Mouse (Mus musculus): ENCODE measurements at regions not wholly inside any gene's neighbourhood (a gene's known extent, or its start where the extent isn't known, plus 50 kb on each side); places are given as distances from the start of the nearest gene placed in this dataset.

DNA sequence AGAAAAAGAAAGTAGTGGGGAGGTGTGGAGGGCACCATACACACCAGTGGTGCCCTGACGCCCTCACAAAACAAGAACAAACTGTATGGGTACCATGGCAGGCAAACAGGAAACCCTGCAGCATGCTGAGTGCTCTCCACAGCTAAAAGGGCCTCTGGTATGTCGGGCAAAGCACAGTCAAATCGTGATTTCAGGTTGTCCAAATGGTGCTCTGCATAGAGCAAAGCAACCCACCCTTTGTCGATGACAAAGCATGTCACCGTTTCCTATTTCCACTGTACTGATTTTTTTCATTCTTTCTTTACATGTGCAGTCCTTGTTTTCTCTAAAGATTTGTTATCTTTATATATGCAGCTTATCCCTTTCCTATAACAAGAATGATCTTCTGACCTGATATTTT lies 156.0 kb upstream of the Cited2 start:
- Histone ChIP-seq H3K4me3 (replicated peaks; ENCODE audit: low read length) (no peak overlapping the region), H3K27me3 (ENCODE audit: control insufficient read depth, insufficient read depth, low read length) (no peaks in the 10 kb centered on the region), H3K4me2 (replicated peaks; ENCODE audit: low read depth, low read length, severe bottlenecking) (no peak overlapping the region), H3K9ac (ENCODE audit: low read depth, low read length, severe bottlenecking) (no peak overlapping the region), H3K9me3 (ENCODE audit: control insufficient read depth, low read length) (no peaks in the 10 kb centered on the region), H3K36me3 (ENCODE audit: control insufficient read depth, insufficient read depth, low read length) (no peaks in the 10 kb centered on the region), H3K4me1 (ENCODE audit: control insufficient read depth, insufficient read depth, low read length) (peaks cover 7% of the 10 kb centered on the region; the same call in 1 of the 2 replicates), H3K27ac (replicated peaks; ENCODE audit: low read depth, low read length) (no peak overlapping the region)
- no peak for TF ChIP-seq POLR2A (IDR thresholded peaks at IDR 0.05; ENCODE audit: borderline replicate concordance, extremely low read depth, insufficient read depth, insufficient read length)
- ATAC-seq (ENCODE audit: low FRiP score, low read depth) (no peak), DNase-seq (ENCODE audit: low spot score) (no peak)
- 87% methylated on average over 5 of the region's 5 CpGs for WGBS

- Histone ChIP-seq H3K27ac (replicated peaks; ENCODE audit: low read depth, low read length) (no peak overlapping the region), H3K27me3 (ENCODE audit: control insufficient read depth, insufficient read depth, low read length) (no peaks in the 10 kb centered on the region), H3K4me1 (ENCODE audit: control insufficient read depth, insufficient read depth, low read length) (peaks cover 3% of the 10 kb centered on the region; the same call in 1 of the 2 replicates), H3K9ac (ENCODE audit: low read depth, low read length, severe bottlenecking) (no peak overlapping the region), H3K36me3 (ENCODE audit: control insufficient read depth, insufficient read depth, low read length) (no peaks in the 10 kb centered on the region), H3K4me3 (replicated peaks; ENCODE audit: low read length) (no peak overlapping the region), H3K9me3 (ENCODE audit: control insufficient read depth, low read length) (no peaks in the 10 kb centered on the region), H3K4me2 (replicated peaks; ENCODE audit: low read depth, low read length, severe bottlenecking) (no peak overlapping the region)
- TF ChIP-seq POLR2A (IDR thresholded peaks at IDR 0.05; ENCODE audit: borderline replicate concordance, extremely low read depth, insufficient read depth, insufficient read length), result no peak
- DNase-seq (ENCODE audit: low spot score), result no peak
- WGBS, result 88% methylated on average over 3 of the region's 3 CpGs
- no peak for ATAC-seq (ENCODE audit: low FRiP score, low read depth)
Measured at GRCm38 (mm10) chr10:17567631-17568030, 155.4 kb upstream of the Cited2 start.

DNA sequence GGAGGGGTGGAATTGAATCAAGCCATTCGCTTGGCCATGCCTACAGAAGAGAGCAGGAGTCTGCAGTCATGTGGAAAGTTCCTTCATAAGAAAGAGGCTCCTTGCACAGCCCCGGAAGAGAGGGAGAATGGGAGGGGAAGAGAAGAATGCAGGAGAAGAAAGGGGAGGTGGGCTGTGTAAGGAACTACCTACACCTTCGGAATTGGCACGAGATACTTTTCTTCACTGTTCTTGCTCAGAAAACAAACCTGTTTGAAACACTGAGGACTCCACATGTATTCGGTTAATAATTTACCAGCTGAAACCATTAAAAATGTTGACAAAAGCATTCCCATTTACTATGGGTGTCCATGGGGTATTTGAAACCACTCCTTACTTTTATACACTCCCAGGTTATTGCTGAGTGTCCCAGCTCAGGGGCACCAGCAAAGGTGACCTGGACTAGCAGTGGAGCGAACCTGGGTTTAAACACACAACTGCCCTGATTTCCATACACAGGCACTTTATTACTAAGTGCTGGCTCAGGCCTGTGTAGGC lies 153.4 kb upstream of the Cited2 start:
- H3K36me3 ChIP-seq (ENCODE audit: control insufficient read depth, insufficient read depth, low read length), result no peaks in the 10 kb centered on the region
- H3K9ac ChIP-seq (ENCODE audit: low read depth, low read length, severe bottlenecking), result no peak overlapping the region
- H3K4me3 ChIP-seq (replicated peaks; ENCODE audit: low read length), result no peak overlapping the region
- H3K4me1 ChIP-seq (ENCODE audit: control insufficient read depth, insufficient read depth, low read length), result no peaks in the 10 kb centered on the region
- no peak overlapping the region for H3K4me2 ChIP-seq (replicated peaks; ENCODE audit: low read depth, low read length, severe bottlenecking)
- WGBS, result 85% methylated on average over 6 of the region's 6 CpGs
- ATAC-seq (ENCODE audit: low FRiP score, low read depth), result no peak
- H3K27ac ChIP-seq (replicated peaks; ENCODE audit: low read depth, low read length), result no peak overlapping the region
- DNase-seq (ENCODE audit: low spot score), result no peak
- TF ChIP-seq POLR2A (IDR thresholded peaks at IDR 0.05; ENCODE audit: borderline replicate concordance, extremely low read depth, insufficient read depth, insufficient read length), result no peak
- no peaks in the 10 kb centered on the region for H3K9me3 ChIP-seq (ENCODE audit: control insufficient read depth, low read length)
- no peaks in the 10 kb centered on the region for H3K27me3 ChIP-seq (ENCODE audit: control insufficient read depth, insufficient read depth, low read length)

DNA sequence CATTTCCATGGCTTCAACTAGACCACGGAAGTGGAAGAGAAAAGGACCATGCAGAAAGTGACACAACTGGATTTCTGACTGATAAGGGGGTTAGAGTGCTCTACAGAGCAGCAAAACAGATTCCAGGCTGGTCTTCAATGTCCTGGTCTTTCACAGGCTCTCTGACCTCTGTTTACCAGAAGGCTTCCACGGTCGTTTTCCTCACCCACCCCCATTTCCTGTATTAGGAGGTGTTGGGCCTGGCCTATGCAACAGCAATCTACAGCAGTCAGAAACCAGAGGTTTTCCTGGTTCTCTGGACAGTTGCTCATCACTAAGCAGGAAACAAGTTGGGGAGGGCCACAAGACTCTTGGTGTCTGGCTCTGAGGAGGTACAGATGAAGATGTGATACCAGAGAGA lies 148.1 kb upstream of the Cited2 start:
- Histone ChIP-seq H3K4me1 (ENCODE audit: control insufficient read depth, insufficient read depth, low read length) (no peaks in the 10 kb centered on the region), H3K36me3 (ENCODE audit: control insufficient read depth, insufficient read depth, low read length) (no peaks in the 10 kb centered on the region), H3K9ac (ENCODE audit: low read depth, low read length, severe bottlenecking) (no peak overlapping the region), H3K27me3 (ENCODE audit: control insufficient read depth, insufficient read depth, low read length) (no peaks in the 10 kb centered on the region), H3K4me3 (replicated peaks; ENCODE audit: low read length) (no peak overlapping the region), H3K27ac (replicated peaks; ENCODE audit: low read depth, low read length) (no peak overlapping the region), H3K4me2 (replicated peaks; ENCODE audit: low read depth, low read length, severe bottlenecking) (no peak overlapping the region), H3K9me3 (ENCODE audit: control insufficient read depth, low read length) (no peaks in the 10 kb centered on the region)
- ATAC-seq (ENCODE audit: low FRiP score, low read depth), result no peak
- 38% methylated on average over 3 of the region's 3 CpGs for WGBS
- DNase-seq (ENCODE audit: low spot score), result no peak
- TF ChIP-seq POLR2A (IDR thresholded peaks at IDR 0.05; ENCODE audit: borderline replicate concordance, extremely low read depth, insufficient read depth, insufficient read length), result no peak

- no peak overlapping the region for H3K4me2 ChIP-seq (replicated peaks; ENCODE audit: low read depth, low read length, severe bottlenecking)
- 71% methylated on average over 10 of the region's 10 CpGs for WGBS
- H3K9ac ChIP-seq (ENCODE audit: low read depth, low read length, severe bottlenecking), result no peak overlapping the region
- H3K27me3 ChIP-seq (ENCODE audit: control insufficient read depth, insufficient read depth, low read length), result no peaks in the 10 kb centered on the region
- TF ChIP-seq POLR2A (IDR thresholded peaks at IDR 0.05; ENCODE audit: borderline replicate concordance, extremely low read depth, insufficient read depth, insufficient read length), result no peak
- no peaks in the 10 kb centered on the region for H3K4me1 ChIP-seq (ENCODE audit: control insufficient read depth, insufficient read depth, low read length)
- no peaks in the 10 kb centered on the region for H3K36me3 ChIP-seq (ENCODE audit: control insufficient read depth, insufficient read depth, low read length)
- no peak overlapping the region for H3K4me3 ChIP-seq (replicated peaks; ENCODE audit: low read length)
- ATAC-seq (ENCODE audit: low FRiP score, low read depth) (no peak), DNase-seq (ENCODE audit: low spot score) (no peak)
- no peak overlapping the region for H3K27ac ChIP-seq (replicated peaks; ENCODE audit: low read depth, low read length)
- H3K9me3 ChIP-seq (ENCODE audit: control insufficient read depth, low read length), result no peaks in the 10 kb centered on the region
Measured at GRCm38 (mm10) chr10:17575448-17576332, 147.3 kb upstream of the Cited2 start.

Measured in limb, embryonic 14.5 days (tissue).